Mouse (Mus musculus): ENCODE measurements around the gene Gm17542. TPM values are rescaled to one million over a fixed set of nuclear protein-coding genes. Genes with fewer than 3 reads are reported as not detected.
"Not testable (repeated sequence)": the region's sequence is repeated elsewhere in the genome, so short reads cannot be mapped to it uniquely, and the experiment has no call there.

Gm17542 gene
- polyA plus RNA-seq (2012; rRNA removed) (not detected in 2 replicates), polyA plus RNA-seq (2014; fragmentation: Nextera tagmentation; extraction: Ambion mirVana) (not detected in 2 replicates)

GRCm38 (mm10) chr10:58718110-58718509, at the start of gene Gm17542:
Gm17542 (minus strand) TSS chr10:58718210.
- not testable (repeated sequence) for H3K4me2 ChIP-seq (replicated peaks; ENCODE audit: low read depth, low read length, severe bottlenecking); H3K36me3 ChIP-seq (ENCODE audit: control insufficient read depth, insufficient read depth, low read length); H3K4me1 ChIP-seq (ENCODE audit: control insufficient read depth, insufficient read depth, low read length); H3K9ac ChIP-seq (ENCODE audit: low read depth, low read length, severe bottlenecking); DNase-seq (ENCODE audit: low spot score); H3K27me3 ChIP-seq (ENCODE audit: control insufficient read depth, insufficient read depth, low read length); H3K4me3 ChIP-seq (replicated peaks; ENCODE audit: low read length); H3K27ac ChIP-seq (replicated peaks; ENCODE audit: low read depth, low read length); ATAC-seq (ENCODE audit: low FRiP score, low read depth); H3K9me3 ChIP-seq (ENCODE audit: control insufficient read depth, low read length)

DNA sequence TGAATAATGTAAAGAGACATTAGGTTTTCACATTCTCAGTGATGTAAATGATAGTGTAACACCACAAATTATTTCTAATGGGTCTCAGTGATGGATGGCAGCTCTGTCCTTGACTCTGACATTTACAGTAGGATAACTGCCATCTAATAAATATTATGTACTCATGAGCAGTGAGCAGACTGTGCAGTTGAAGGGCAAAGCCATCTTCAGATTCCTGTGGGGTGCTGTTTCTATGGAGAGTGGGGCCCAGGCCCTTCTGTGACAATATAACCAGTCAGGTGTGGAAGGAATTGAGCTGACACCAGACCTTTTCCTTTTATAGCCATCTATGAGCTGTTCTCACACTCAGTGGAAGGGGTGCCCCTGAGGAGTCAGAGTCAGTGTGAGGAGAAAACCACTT, 21.8 kb upstream of the Gm17542 start:
- H3K9ac ChIP-seq (ENCODE audit: low read depth, low read length, severe bottlenecking) = no peak overlapping the region
- no peak overlapping the region for H3K4me2 ChIP-seq (replicated peaks; ENCODE audit: low read depth, low read length, severe bottlenecking)
- DNase-seq (ENCODE audit: low spot score) (no peak), ATAC-seq (ENCODE audit: low FRiP score, low read depth) (no peak)
- TF ChIP-seq POLR2A (IDR thresholded peaks at IDR 0.05; ENCODE audit: borderline replicate concordance, extremely low read depth, insufficient read depth, insufficient read length) = no peak
- H3K4me3 ChIP-seq (replicated peaks; ENCODE audit: low read length) = no peak overlapping the region
- no peak overlapping the region for H3K27ac ChIP-seq (replicated peaks; ENCODE audit: low read depth, low read length)
- H3K27me3 ChIP-seq (ENCODE audit: control insufficient read depth, insufficient read depth, low read length) = no peaks in the 10 kb centered on the region
- no peaks in the 10 kb centered on the region for H3K9me3 ChIP-seq (ENCODE audit: control insufficient read depth, low read length)
- H3K36me3 ChIP-seq (ENCODE audit: control insufficient read depth, insufficient read depth, low read length) = no peaks in the 10 kb centered on the region
- no peaks in the 10 kb centered on the region for H3K4me1 ChIP-seq (ENCODE audit: control insufficient read depth, insufficient read depth, low read length)

- 92% methylated on average over 7 of the region's 7 CpGs for WGBS
- TF ChIP-seq POLR2A (IDR thresholded peaks at IDR 0.05; ENCODE audit: borderline replicate concordance, extremely low read depth, insufficient read depth, insufficient read length) = no peak
- H3K9me3 ChIP-seq (ENCODE audit: control insufficient read depth, low read length) = no peaks in the 10 kb centered on the region
- H3K36me3 ChIP-seq (ENCODE audit: control insufficient read depth, insufficient read depth, low read length) = no peaks in the 10 kb centered on the region
- H3K4me2 ChIP-seq (replicated peaks; ENCODE audit: low read depth, low read length, severe bottlenecking) = no peak overlapping the region
- no peak overlapping the region for H3K9ac ChIP-seq (ENCODE audit: low read depth, low read length, severe bottlenecking)
- no peaks in the 10 kb centered on the region for H3K4me1 ChIP-seq (ENCODE audit: control insufficient read depth, insufficient read depth, low read length)
- H3K27ac ChIP-seq (replicated peaks; ENCODE audit: low read depth, low read length) = no peak overlapping the region
- DNase-seq (ENCODE audit: low spot score) (no peak), ATAC-seq (ENCODE audit: low FRiP score, low read depth) (no peak)
- H3K27me3 ChIP-seq (ENCODE audit: control insufficient read depth, insufficient read depth, low read length) = no peaks in the 10 kb centered on the region
- H3K4me3 ChIP-seq (replicated peaks; ENCODE audit: low read length) = no peak overlapping the region
These were observed 20.1 kb upstream of the Gm17542 start for GRCm38 (mm10) chr10:58738152-58738551.

DNA sequence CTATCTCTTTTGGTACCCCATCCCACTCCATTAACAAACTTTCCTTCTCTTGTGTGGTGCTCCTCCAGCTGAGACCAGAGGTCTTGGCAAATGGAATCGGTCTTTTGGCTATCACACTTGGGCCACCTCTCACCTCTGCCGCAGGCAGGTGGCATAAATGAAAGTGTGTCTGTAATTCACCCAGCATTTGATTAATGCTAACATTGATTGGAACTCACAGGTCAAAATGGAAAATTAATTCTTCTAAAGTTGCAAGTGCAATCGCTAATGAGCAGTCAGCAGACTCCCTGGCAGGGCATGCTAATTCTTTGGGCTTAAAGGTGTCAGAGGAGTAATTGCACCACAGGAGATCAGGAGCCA, 3.2 kb downstream of the Gm17542 start:
- Histone ChIP-seq H3K36me3 (ENCODE audit: control insufficient read depth, insufficient read depth, low read length) (no peaks in the 10 kb centered on the region), H3K27ac (replicated peaks; ENCODE audit: low read depth, low read length) (no peak overlapping the region), H3K9me3 (ENCODE audit: control insufficient read depth, low read length) (no peaks in the 10 kb centered on the region), H3K4me2 (replicated peaks; ENCODE audit: low read depth, low read length, severe bottlenecking) (peak overlapping the region; percentile 43), H3K4me3 (replicated peaks; ENCODE audit: low read length) (peak overlapping the region; percentile 25; the same call in 1 of the 2 replicates), H3K4me1 (ENCODE audit: control insufficient read depth, insufficient read depth, low read length) (no peaks in the 10 kb centered on the region), H3K27me3 (ENCODE audit: control insufficient read depth, insufficient read depth, low read length) (no peaks in the 10 kb centered on the region), H3K9ac (ENCODE audit: low read depth, low read length, severe bottlenecking) (0 out of 2 replicates have a peak overlapping the region, but pooled peaks have one; percentile 16)
- DNase-seq (ENCODE audit: low spot score) (no peak), ATAC-seq (ENCODE audit: low FRiP score, low read depth) (no peak)
- TF ChIP-seq POLR2A (IDR thresholded peaks at IDR 0.05; ENCODE audit: borderline replicate concordance, extremely low read depth, insufficient read depth, insufficient read length) = no peak
- WGBS = 38% methylated on average over 3 of the region's 3 CpGs

DNA sequence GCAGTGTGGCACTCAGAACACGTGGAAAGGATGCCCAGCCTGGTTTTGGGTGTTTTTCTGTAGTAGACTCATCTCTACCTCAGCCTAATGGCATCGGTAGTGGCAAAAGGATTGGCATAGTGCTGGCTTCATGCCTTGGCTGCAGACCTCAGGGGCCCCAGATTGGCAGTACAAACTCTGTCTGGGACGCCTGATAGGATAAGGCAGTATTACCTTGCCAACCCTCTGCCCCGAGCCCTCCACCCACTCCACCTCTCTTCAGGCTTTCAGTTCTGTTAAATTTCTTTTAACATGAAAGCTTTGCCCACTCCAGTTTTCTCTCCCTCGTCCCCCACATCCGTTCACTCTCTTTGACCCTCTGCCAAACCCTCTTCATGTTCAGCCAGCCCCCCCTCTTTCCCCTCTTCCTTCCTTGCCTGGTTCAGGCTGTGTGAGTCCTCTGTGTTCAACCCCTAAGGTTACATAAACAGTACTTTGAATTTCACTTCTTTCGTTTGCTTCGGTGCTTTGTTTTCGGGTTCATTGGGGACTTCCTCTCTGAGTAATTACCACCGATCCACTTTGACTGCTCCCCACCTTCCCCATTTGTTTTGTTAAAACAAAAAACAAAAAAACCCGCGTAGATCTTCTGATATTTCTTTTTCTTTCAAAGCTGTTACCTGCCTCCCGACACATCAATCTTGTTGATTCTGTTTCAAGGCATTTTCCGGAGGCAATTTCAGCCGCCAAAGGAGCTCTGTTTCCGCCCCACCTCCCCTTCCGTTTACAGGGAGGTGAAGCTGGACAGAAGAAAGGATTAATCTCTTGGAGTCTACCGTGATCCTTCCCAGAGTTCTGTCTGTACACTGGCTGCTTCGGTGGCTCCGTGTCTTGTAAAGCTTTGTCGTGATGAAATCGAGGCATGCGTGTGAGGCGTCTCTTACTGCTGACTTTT, 3.9 kb downstream of the Gm17542 start:
- DNase-seq (ENCODE audit: low spot score) = no peak

More for the DNA sequence above, 3.9 kb downstream of the Gm17542 start:
- Histone ChIP-seq H3K27me3 (ENCODE audit: control insufficient read depth, insufficient read depth, low read length) (no peaks in the 10 kb centered on the region), H3K4me3 (replicated peaks; ENCODE audit: low read length) (peak overlapping the region; percentile 25), H3K9me3 (ENCODE audit: control insufficient read depth, low read length) (no peaks in the 10 kb centered on the region), H3K4me2 (replicated peaks; ENCODE audit: low read depth, low read length, severe bottlenecking) (peak overlapping the region; percentile 43), H3K36me3 (ENCODE audit: control insufficient read depth, insufficient read depth, low read length) (no peaks in the 10 kb centered on the region), H3K27ac (replicated peaks; ENCODE audit: low read depth, low read length) (no peak overlapping the region), H3K4me1 (ENCODE audit: control insufficient read depth, insufficient read depth, low read length) (no peaks in the 10 kb centered on the region), H3K9ac (ENCODE audit: low read depth, low read length, severe bottlenecking) (0 out of 2 replicates have a peak overlapping the region, but pooled peaks have one; percentile 16)
- no peak for TF ChIP-seq POLR2A (IDR thresholded peaks at IDR 0.05; ENCODE audit: borderline replicate concordance, extremely low read depth, insufficient read depth, insufficient read length)
- ATAC-seq (ENCODE audit: low FRiP score, low read depth) = no peak
- WGBS = 23% methylated on average over 24 of the region's 24 CpGs

Data from limb, embryonic 14.5 days (tissue).